Mouse (Mus musculus) kidney, adult 2 months (tissue): Measurements from ENCODE around the gene Ift57.

Experiments
- CTCF ChIP-seq: fragments of 200-500 bp; conservative IDR thresholded peaks from 2 replicates; pipeline ENCODE4 v1.5.1; 2011; ENCODE audit warnings: low read depth, mild to moderate bottlenecking, control low read depth, low read length, moderate library complexity, mixed read lengths; ENCODE audit not compliant: insufficient read depth, insufficient read length
- POLR2A ChIP-seq: fragments of 200-500 bp; IDR thresholded peaks from one replicate; pipeline ENCODE4 v1.6.1; 2011; ENCODE audit warnings: low read depth, low read length, control low read depth

GRCm38 (mm10) chr16:49801399-49801798, 102.4 kb downstream of the Ift57 start:
- TF ChIP-seq CTCF = no peak
- no peak for TF ChIP-seq POLR2A
